In genomic region chr2:26140903-26141302, GRCm38 (mm10) we compare ENCODE assay signal across 7 mouse cellular contexts. TPM values are rescaled to one million over a fixed set of nuclear protein-coding genes. Genes with fewer than 3 reads are reported as not detected.
DNase-seq lines count a peak whose midpoint lies in the region; ATAC-seq lines count a peak whose summit lies in the region.

No protein-coding gene starts in this region.

- H3K36me3 ChIP-seq in lung, embryonic 16.5 days (ENCODE audit: control insufficient read depth, insufficient read depth, low read length), result peaks cover 8% of the 10 kb centered on the region; the same call in 1 of the 2 replicates
- H3K36me3 ChIP-seq in embryonic facial prominence, embryonic 13.5 days, result peaks cover 26% of the 10 kb centered on the region
- peaks cover 3% of the 10 kb centered on the region; the same call in 1 of the 2 replicates for H3K36me3 ChIP-seq in intestine, embryonic 15.5 days
- H3K36me3 ChIP-seq in neural tube, embryonic 12.5 days, result peaks cover 15% of the 10 kb centered on the region

- peak overlapping the region; percentile 88 for H3K4me3 ChIP-seq in lung, embryonic 16.5 days (ENCODE audit: low read length)
- H3K4me3 ChIP-seq in embryonic facial prominence, embryonic 13.5 days, result peak overlapping the region; percentile 84
- H3K4me3 ChIP-seq in intestine, embryonic 15.5 days (replicated peaks), result peak overlapping the region; percentile 76
- H3K4me3 ChIP-seq in neural tube, embryonic 12.5 days, result peak overlapping the region; percentile 84

- no peak for DNase-seq in lung, postnatal 25 days (ENCODE audit: low spot score)
- DNase-seq in retina, embryonic 14.5 days (ENCODE audit: low spot score), result no peak
- DNase-seq in urinary bladder, adult 18-20 months (ENCODE audit: low spot score in 2 of 2), result no peak

- no peaks in the 10 kb centered on the region for H3K9me3 ChIP-seq in lung, embryonic 16.5 days (ENCODE audit: control insufficient read depth, low read length)
- no peaks in the 10 kb centered on the region for H3K9me3 ChIP-seq in embryonic facial prominence, embryonic 13.5 days
- H3K9me3 ChIP-seq in intestine, embryonic 15.5 days, result no peaks in the 10 kb centered on the region
- H3K9me3 ChIP-seq in neural tube, embryonic 12.5 days, result no peaks in the 10 kb centered on the region

- H3K27ac ChIP-seq in lung, embryonic 16.5 days (ENCODE audit: low read length), result peak overlapping the region; percentile 89
- H3K27ac ChIP-seq in embryonic facial prominence, embryonic 13.5 days, result peak overlapping the region; percentile 91
- H3K27ac ChIP-seq in intestine, embryonic 15.5 days, result peak overlapping the region; percentile 67; the same call in 1 of the 2 replicates
- peak overlapping the region; percentile 15; the same call in 1 of the 2 replicates for H3K27ac ChIP-seq in neural tube, embryonic 12.5 days

- H3K9ac ChIP-seq in lung, embryonic 16.5 days (ENCODE audit: low read length), result peak overlapping the region; percentile 93
- peak overlapping the region; percentile 89 for H3K9ac ChIP-seq in embryonic facial prominence, embryonic 13.5 days
- peak overlapping the region; percentile 88 for H3K9ac ChIP-seq in intestine, embryonic 15.5 days
- peak overlapping the region; percentile 89 for H3K9ac ChIP-seq in neural tube, embryonic 12.5 days

- H3K4me2 ChIP-seq in lung, embryonic 16.5 days (ENCODE audit: low read depth, low read length), result peak overlapping the region; percentile 85
- H3K4me2 ChIP-seq in embryonic facial prominence, embryonic 13.5 days, result peak overlapping the region; percentile 91
- H3K4me2 ChIP-seq in intestine, embryonic 15.5 days (replicated peaks), result peak overlapping the region; percentile 91
- peak overlapping the region; percentile 88 for H3K4me2 ChIP-seq in neural tube, embryonic 12.5 days (replicated peaks)

- 0 out of 2 replicates have a peak, but pooled peaks have one; percentile 1 for ATAC-seq in lung, embryonic 16.5 days (ENCODE audit: low read depth)
- no peak; the same call in 1 of the 2 replicates for ATAC-seq in embryonic facial prominence, embryonic 13.5 days (ENCODE audit: insufficient number of reproducible peaks, insufficient read depth, low FRiP score, low TSS enrichment, low read depth)
- peak; percentile 10; the same call in 1 of the 2 replicates for ATAC-seq in intestine, embryonic 15.5 days
- peak; percentile 5; the same call in 1 of the 2 replicates for ATAC-seq in neural tube, embryonic 12.5 days (ENCODE audit: low FRiP score, low read depth)

- 10% methylated on average over 6 of the region's 6 CpGs for WGBS in lung, embryonic 16.5 days
- 14% methylated on average over 6 of the region's 6 CpGs for WGBS in embryonic facial prominence, embryonic 13.5 days
- WGBS in intestine, embryonic 15.5 days, result 13% methylated on average over 6 of the region's 6 CpGs
- 16% methylated on average over 6 of the region's 6 CpGs for WGBS in neural tube, embryonic 12.5 days

- peaks cover 20% of the 10 kb centered on the region for H3K4me1 ChIP-seq in lung, embryonic 16.5 days (replicated peaks; ENCODE audit: control insufficient read depth, insufficient read depth, low read length)
- peaks cover 14% of the 10 kb centered on the region for H3K4me1 ChIP-seq in embryonic facial prominence, embryonic 13.5 days
- H3K4me1 ChIP-seq in intestine, embryonic 15.5 days (replicated peaks), result peaks cover 29% of the 10 kb centered on the region
- peaks cover 20% of the 10 kb centered on the region for H3K4me1 ChIP-seq in neural tube, embryonic 12.5 days

- no peaks in the 10 kb centered on the region for H3K27me3 ChIP-seq in lung, embryonic 16.5 days (ENCODE audit: control insufficient read depth, insufficient read depth, low read depth, low read length)
- H3K27me3 ChIP-seq in embryonic facial prominence, embryonic 13.5 days, result no peaks in the 10 kb centered on the region
- H3K27me3 ChIP-seq in intestine, embryonic 15.5 days (replicated peaks), result no peaks in the 10 kb centered on the region
- H3K27me3 ChIP-seq in neural tube, embryonic 12.5 days (replicated peaks), result no peaks in the 10 kb centered on the region

RNA-seq across cellular contexts. Expression of gene Nacc2, which starts 17.9 kb away (rescaled TPM):
- 9.2 and 10.9 TPM in 2 replicates for polyA plus RNA-seq in lung, embryonic 16.5 days (2015; fragmentation: Nextera tagmentation; extraction: Ambion mirVana)
- polyA plus RNA-seq in embryonic facial prominence, embryonic 13.5 days (2015; fragmentation: Nextera tagmentation; extraction: Ambion mirVana), result 4.4 and 6.7 TPM in 2 replicates
- 14.4 and 16.9 TPM in 2 replicates for polyA plus RNA-seq in intestine, embryonic 15.5 days (2015; fragmentation: Nextera tagmentation; extraction: Ambion mirVana)
- polyA plus RNA-seq in neural tube, embryonic 12.5 days (2016; fragmentation: Nextera tagmentation; extraction: Ambion mirVana), result 15.0 and 15.2 TPM in 2 replicates

Comparison
In these comparisons a context has a peak if more than half of its experiments do, and no peak if none do; other contexts are left out.
1. H3K27ac ChIP-seq: peak in every context shown above with its lines; median percentile 91 in embryonic facial prominence, embryonic 13.5 days; 89 in lung, embryonic 16.5 days; 67 in intestine, embryonic 15.5 days; 15 in neural tube, embryonic 12.5 days.